Mouse (Mus musculus): ENCODE measurements around the gene 5730596B20Rik. TPM values are rescaled to one million over a fixed set of nuclear protein-coding genes. Genes with fewer than 3 reads are reported as not detected.

The 5730596B20Rik gene
- polyA plus RNA-seq, 1 experiment from 2014 or later, result 2.6 TPM

- WGBS, result 15% methylated on average over 4 of the region's 4 CpGs
- H3K4me2 ChIP-seq (ENCODE audit: low read depth, low read length), result peak overlapping the region; percentile 65
- H3K36me3 ChIP-seq (ENCODE audit: control insufficient read depth, insufficient read depth, low read length), result no peaks in the 10 kb centered on the region
- peaks cover 16% of the 10 kb centered on the region for H3K4me1 ChIP-seq (ENCODE audit: control insufficient read depth, insufficient read depth, low read length)
- peak overlapping the region; percentile 61 for H3K4me3 ChIP-seq (replicated peaks; ENCODE audit: low read length)
- ATAC-seq (ENCODE audit: insufficient read depth, low FRiP score), result no peak
- no peaks in the 10 kb centered on the region for H3K9me3 ChIP-seq (replicated peaks; ENCODE audit: control insufficient read depth, low read length)
- peak overlapping the region; percentile 81 for H3K9ac ChIP-seq (ENCODE audit: low read length)
- H3K27me3 ChIP-seq (ENCODE audit: control insufficient read depth, insufficient read depth, low read length), result no peaks in the 10 kb centered on the region
- H3K27ac ChIP-seq (ENCODE audit: low read length), result peak overlapping the region; percentile 94
Measured at GRCm38 (mm10) chr6:52166431-52167077, 10.7 kb upstream of the 5730596B20Rik start.

- peaks cover 23% of the 10 kb centered on the region for H3K4me1 ChIP-seq (ENCODE audit: control insufficient read depth, insufficient read depth, low read length)
- ATAC-seq (ENCODE audit: insufficient read depth, low FRiP score), result no peak
Measured at GRCm38 (mm10) chr6:52167176-52167575, 10.1 kb upstream of the 5730596B20Rik start.

GRCm38 (mm10) chr6:52167736-52168161, 9.5 kb upstream of the 5730596B20Rik start:
- Histone ChIP-seq H3K27me3 (ENCODE audit: control insufficient read depth, insufficient read depth, low read length) (no peaks in the 10 kb centered on the region), H3K9me3 (replicated peaks; ENCODE audit: control insufficient read depth, low read length) (no peaks in the 10 kb centered on the region), H3K4me1 (ENCODE audit: control insufficient read depth, insufficient read depth, low read length) (peaks cover 26% of the 10 kb centered on the region), H3K9ac (ENCODE audit: low read length) (peak overlapping the region; percentile 81), H3K4me3 (replicated peaks; ENCODE audit: low read length) (peak overlapping the region; percentile 61), H3K27ac (ENCODE audit: low read length) (peak overlapping the region; percentile 94), H3K36me3 (ENCODE audit: control insufficient read depth, insufficient read depth, low read length) (no peaks in the 10 kb centered on the region), H3K4me2 (ENCODE audit: low read depth, low read length) (peak overlapping the region; percentile 65)
- no peak for ATAC-seq (ENCODE audit: insufficient read depth, low FRiP score)
- WGBS, result 26% methylated on average over 14 of the region's 14 CpGs

More at GRCm38 (mm10) chr6:52167176-52167575, 10.1 kb upstream of the 5730596B20Rik start:
- peak overlapping the region; percentile 94 for H3K27ac ChIP-seq (ENCODE audit: low read length)
- WGBS, result 38% methylated on average over 1 of the region's 1 CpGs
- no peaks in the 10 kb centered on the region for H3K9me3 ChIP-seq (replicated peaks; ENCODE audit: control insufficient read depth, low read length)
- peak overlapping the region; percentile 65 for H3K4me2 ChIP-seq (ENCODE audit: low read depth, low read length)
- H3K36me3 ChIP-seq (ENCODE audit: control insufficient read depth, insufficient read depth, low read length), result no peaks in the 10 kb centered on the region
- H3K9ac ChIP-seq (ENCODE audit: low read length), result peak overlapping the region; percentile 81
- H3K4me3 ChIP-seq (replicated peaks; ENCODE audit: low read length), result peak overlapping the region; percentile 61
- no peaks in the 10 kb centered on the region for H3K27me3 ChIP-seq (ENCODE audit: control insufficient read depth, insufficient read depth, low read length)

- H3K9me3 ChIP-seq (replicated peaks; ENCODE audit: control insufficient read depth, low read length), result no peaks in the 10 kb centered on the region
- H3K4me3 ChIP-seq (replicated peaks; ENCODE audit: low read length), result peak overlapping the region; percentile 61
- peaks cover 28% of the 10 kb centered on the region for H3K4me1 ChIP-seq (ENCODE audit: control insufficient read depth, insufficient read depth, low read length)
- H3K27me3 ChIP-seq (ENCODE audit: control insufficient read depth, insufficient read depth, low read length), result no peaks in the 10 kb centered on the region
- H3K9ac ChIP-seq (ENCODE audit: low read length), result peak overlapping the region; percentile 81
- no peaks in the 10 kb centered on the region for H3K36me3 ChIP-seq (ENCODE audit: control insufficient read depth, insufficient read depth, low read length)
- H3K27ac ChIP-seq (ENCODE audit: low read length), result peak overlapping the region; percentile 94
- ATAC-seq (ENCODE audit: insufficient read depth, low FRiP score), result no peak
- peak overlapping the region; percentile 65 for H3K4me2 ChIP-seq (ENCODE audit: low read depth, low read length)
- 13% methylated on average over 42 of the region's 42 CpGs for WGBS
Measured at GRCm38 (mm10) chr6:52168191-52169055, 8.9 kb upstream of the 5730596B20Rik start.

- no peaks in the 10 kb centered on the region for H3K9me3 ChIP-seq (replicated peaks; ENCODE audit: control insufficient read depth, low read length)
- peak overlapping the region; percentile 99 for H3K27ac ChIP-seq (ENCODE audit: low read length)
- no peaks in the 10 kb centered on the region for H3K27me3 ChIP-seq (ENCODE audit: control insufficient read depth, insufficient read depth, low read length)
- no peak for ATAC-seq (ENCODE audit: insufficient read depth, low FRiP score)
- no peaks in the 10 kb centered on the region for H3K36me3 ChIP-seq (ENCODE audit: control insufficient read depth, insufficient read depth, low read length)
- H3K4me1 ChIP-seq (ENCODE audit: control insufficient read depth, insufficient read depth, low read length), result peaks cover 28% of the 10 kb centered on the region
- H3K4me3 ChIP-seq (replicated peaks; ENCODE audit: low read length), result peak overlapping the region; percentile 29
- H3K4me2 ChIP-seq (ENCODE audit: low read depth, low read length), result peak overlapping the region; percentile 65
- peak overlapping the region; percentile 81 for H3K9ac ChIP-seq (ENCODE audit: low read length)
- 23% methylated on average over 16 of the region's 16 CpGs for WGBS
Measured at GRCm38 (mm10) chr6:52169499-52170165, 7.7 kb upstream of the 5730596B20Rik start.

GRCm38 (mm10) chr6:52170166-52170897, 7.0 kb upstream of the 5730596B20Rik start:
- WGBS, result 13% methylated on average over 40 of the region's 40 CpGs
- H3K4me1 ChIP-seq (ENCODE audit: control insufficient read depth, insufficient read depth, low read length), result peaks cover 28% of the 10 kb centered on the region
- H3K36me3 ChIP-seq (ENCODE audit: control insufficient read depth, insufficient read depth, low read length), result no peaks in the 10 kb centered on the region
- ATAC-seq (ENCODE audit: insufficient read depth, low FRiP score), result no peak
- no peaks in the 10 kb centered on the region for H3K9me3 ChIP-seq (replicated peaks; ENCODE audit: control insufficient read depth, low read length)
- peak overlapping the region; percentile 65 for H3K4me2 ChIP-seq (ENCODE audit: low read depth, low read length)
- H3K27ac ChIP-seq (ENCODE audit: low read length), result peak overlapping the region; percentile 99
- H3K27me3 ChIP-seq (ENCODE audit: control insufficient read depth, insufficient read depth, low read length), result no peaks in the 10 kb centered on the region
- peak overlapping the region; percentile 29 for H3K4me3 ChIP-seq (replicated peaks; ENCODE audit: low read length)
- H3K9ac ChIP-seq (ENCODE audit: low read length), result peak overlapping the region; percentile 81

- H3K36me3 ChIP-seq (ENCODE audit: control insufficient read depth, insufficient read depth, low read length), result no peaks in the 10 kb centered on the region
- H3K27me3 ChIP-seq (ENCODE audit: control insufficient read depth, insufficient read depth, low read length), result no peaks in the 10 kb centered on the region
- H3K4me1 ChIP-seq (ENCODE audit: control insufficient read depth, insufficient read depth, low read length), result peaks cover 28% of the 10 kb centered on the region
- H3K9ac ChIP-seq (ENCODE audit: low read length), result peak overlapping the region; percentile 81
- peak overlapping the region; percentile 65 for H3K4me2 ChIP-seq (ENCODE audit: low read depth, low read length)
- peak overlapping the region; percentile 29 for H3K4me3 ChIP-seq (replicated peaks; ENCODE audit: low read length)
- peak overlapping the region; percentile 99 for H3K27ac ChIP-seq (ENCODE audit: low read length)
- ATAC-seq (ENCODE audit: insufficient read depth, low FRiP score), result no peak
- no peaks in the 10 kb centered on the region for H3K9me3 ChIP-seq (replicated peaks; ENCODE audit: control insufficient read depth, low read length)
- 26% methylated on average over 5 of the region's 5 CpGs for WGBS
Measured at GRCm38 (mm10) chr6:52170898-52171223, 6.4 kb upstream of the 5730596B20Rik start.

GRCm38 (mm10) chr6:52171331-52171730, 6.0 kb upstream of the 5730596B20Rik start:
- H3K9ac ChIP-seq (ENCODE audit: low read length), result peak overlapping the region; percentile 81
- H3K4me3 ChIP-seq (replicated peaks; ENCODE audit: low read length), result peak overlapping the region; percentile 29
- ATAC-seq (ENCODE audit: insufficient read depth, low FRiP score), result no peak
- WGBS, result 13% methylated on average over 4 of the region's 4 CpGs
- H3K27me3 ChIP-seq (ENCODE audit: control insufficient read depth, insufficient read depth, low read length), result no peaks in the 10 kb centered on the region
- peak overlapping the region; percentile 65 for H3K4me2 ChIP-seq (ENCODE audit: low read depth, low read length)
- peak overlapping the region; percentile 99 for H3K27ac ChIP-seq (ENCODE audit: low read length)
- H3K4me1 ChIP-seq (ENCODE audit: control insufficient read depth, insufficient read depth, low read length), result peaks cover 28% of the 10 kb centered on the region
- no peaks in the 10 kb centered on the region for H3K9me3 ChIP-seq (replicated peaks; ENCODE audit: control insufficient read depth, low read length)
- no peaks in the 10 kb centered on the region for H3K36me3 ChIP-seq (ENCODE audit: control insufficient read depth, insufficient read depth, low read length)
